Mouse (Mus musculus) olfactory bulb, adult 2 months (tissue): Measurements from ENCODE around the gene Gm12216. TPM values are rescaled to one million over a fixed set of nuclear protein-coding genes. Genes with fewer than 3 reads are reported as not detected.
"Not testable (repeated sequence)": the region's sequence is repeated elsewhere in the genome, so short reads cannot be mapped to it uniquely, and the experiment has no call there.

Experiments used
- H3K27ac ChIP-seq: fragments of 200-500 bp; 2 replicates; pipeline ENCODE4 v1.5.1; 2012; ENCODE audit warnings: low read depth, low read length; ENCODE audit not compliant: insufficient read depth
- H3K4me1 ChIP-seq: fragments of 200-500 bp; 2 replicates; pipeline ENCODE4 v1.6.1; 2012; ENCODE audit warnings: low read length; ENCODE audit not compliant: control insufficient read depth, insufficient read depth
- H3K4me3 ChIP-seq: fragments of 200-500 bp; 2 replicates; pipeline ENCODE4 v1.5.1; 2012; ENCODE audit warnings: mild to moderate bottlenecking, low read depth, low read length, moderate library complexity; ENCODE audit not compliant: insufficient read depth
- CTCF ChIP-seq: fragments of 200-500 bp; IDR thresholded peaks from 2 replicates; pipeline ENCODE4 v1.5.1; 2012; ENCODE audit warnings: low read depth, mild to moderate bottlenecking, low read length, moderate library complexity; ENCODE audit not compliant: insufficient read depth
- POLR2A ChIP-seq: fragments of 200-500 bp; IDR thresholded peaks from 2 replicates; pipeline ENCODE4 v1.6.1; 2012; ENCODE audit warnings: mild to moderate bottlenecking, low read depth, low read length, moderate library complexity; ENCODE audit not compliant: insufficient read depth
- WGBS: fragments of 180-500 bp; shearing (Covaris S2); methylation state at CpG from one replicate; pipeline ENCODE4 v1.1.7; 2018; 5-methylcytosine and 5-hydroxymethylcytosine counted together
- polyA plus RNA-seq: library from polyadenylated mRNA; stranded (reverse); fragments of >200 nt; gene quantifications from 2 replicates; pipeline ENCODE4 v1.2.4, GENCODE M21; 2012; ENCODE audit warnings: low replicate concordance; ENCODE audit not compliant: missing spikeins, insufficient read depth, insufficient read length

Gene Gm12216
- polyA plus RNA-seq, 1 experiment: not detected

DNA sequence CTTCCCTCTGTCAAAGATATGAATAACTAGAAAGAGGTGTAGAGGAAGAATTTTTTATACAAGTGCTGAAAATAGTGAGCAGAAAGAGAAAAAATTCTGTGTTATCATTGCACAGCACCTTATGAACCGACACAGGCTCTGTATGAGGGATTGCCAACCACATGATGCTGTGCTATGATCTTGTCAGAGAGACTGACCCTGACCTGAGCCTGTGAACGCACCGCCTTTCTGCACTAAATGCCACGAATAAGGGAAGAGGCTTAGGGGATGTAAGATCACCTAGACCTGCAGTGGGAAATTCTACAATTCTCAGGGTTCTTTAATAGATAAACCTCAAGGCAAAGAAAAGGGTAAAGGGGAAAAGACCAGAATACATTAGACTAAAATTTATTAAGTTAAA is 17.4 kb upstream of the Gm12216 start:
- Histone ChIP-seq H3K4me1 (no peaks in the 10 kb centered on the region), H3K4me3 (no peak overlapping the region), H3K27ac (no peak overlapping the region)
- 95% methylated on average over 4 of the region's 4 CpGs for WGBS
- TF ChIP-seq CTCF (no peak), POLR2A (no peak)

DNA sequence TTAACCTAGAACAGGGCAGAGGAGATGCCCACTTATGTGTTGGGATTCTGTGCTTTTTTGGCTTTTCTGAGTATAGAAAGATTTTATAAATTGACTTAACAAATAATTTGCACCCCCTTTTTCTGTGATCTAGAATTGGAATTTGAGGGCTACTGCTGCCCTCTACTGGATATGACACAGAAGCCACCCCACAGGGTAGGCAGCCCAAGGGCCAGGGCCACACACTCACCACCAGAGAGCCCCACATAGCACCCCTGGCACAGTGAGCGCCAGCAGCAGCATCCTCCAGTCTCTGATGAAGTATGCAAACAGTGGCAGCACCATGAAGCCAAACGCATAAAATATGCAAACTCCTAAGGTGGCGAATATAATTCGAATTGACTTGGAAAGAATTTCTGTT is 15.7 kb upstream of the Gm12216 start:
- Histone ChIP-seq H3K4me3 (no peak overlapping the region), H3K27ac (no peak overlapping the region), H3K4me1 (no peaks in the 10 kb centered on the region)
- 79% methylated on average over 4 of the region's 4 CpGs for WGBS
- TF ChIP-seq CTCF (no peak), POLR2A (no peak)

DNA sequence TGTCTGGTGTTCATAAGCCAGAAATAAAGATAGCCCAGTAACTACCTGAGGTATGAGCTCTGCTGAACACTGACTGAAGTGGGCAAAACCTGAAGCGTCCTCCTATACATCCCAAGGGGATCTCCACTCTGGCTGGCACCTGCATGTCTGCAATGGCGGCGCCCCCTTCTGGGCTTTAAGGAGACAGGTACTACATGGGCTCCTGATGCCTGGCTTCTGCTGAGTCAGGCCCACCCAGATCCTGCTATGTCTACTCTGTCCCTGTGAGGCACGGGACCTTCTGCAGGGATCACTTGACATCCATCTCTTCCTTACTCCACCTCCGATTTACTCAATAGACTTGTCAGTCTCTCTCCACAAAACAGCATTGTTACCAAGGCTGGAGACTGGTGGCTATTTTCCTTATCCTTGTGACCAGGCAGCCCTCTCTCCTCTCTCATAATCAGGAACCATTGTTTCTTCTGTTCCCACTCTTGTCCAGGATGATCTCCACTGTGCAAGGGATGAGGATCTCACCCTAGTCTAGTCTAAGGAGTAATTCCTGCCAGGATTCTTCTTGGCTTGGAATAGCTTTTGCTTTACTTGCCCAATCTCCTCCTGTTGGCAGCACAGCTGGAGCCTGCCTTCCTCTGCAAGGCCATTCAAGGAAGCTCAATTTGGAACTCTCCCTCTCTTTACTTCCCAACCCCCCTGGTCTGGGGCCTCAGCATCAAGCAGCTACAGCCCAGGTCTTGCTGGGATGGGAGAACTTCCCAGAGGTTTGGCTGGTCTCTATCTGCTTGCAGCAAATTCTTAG is 15.1 kb upstream of the Gm12216 start:
- not testable (repeated sequence) for H3K27ac ChIP-seq, H3K4me1 ChIP-seq, H3K4me3 ChIP-seq
- 59% methylated on average over 5 of the region's 5 CpGs for WGBS

DNA sequence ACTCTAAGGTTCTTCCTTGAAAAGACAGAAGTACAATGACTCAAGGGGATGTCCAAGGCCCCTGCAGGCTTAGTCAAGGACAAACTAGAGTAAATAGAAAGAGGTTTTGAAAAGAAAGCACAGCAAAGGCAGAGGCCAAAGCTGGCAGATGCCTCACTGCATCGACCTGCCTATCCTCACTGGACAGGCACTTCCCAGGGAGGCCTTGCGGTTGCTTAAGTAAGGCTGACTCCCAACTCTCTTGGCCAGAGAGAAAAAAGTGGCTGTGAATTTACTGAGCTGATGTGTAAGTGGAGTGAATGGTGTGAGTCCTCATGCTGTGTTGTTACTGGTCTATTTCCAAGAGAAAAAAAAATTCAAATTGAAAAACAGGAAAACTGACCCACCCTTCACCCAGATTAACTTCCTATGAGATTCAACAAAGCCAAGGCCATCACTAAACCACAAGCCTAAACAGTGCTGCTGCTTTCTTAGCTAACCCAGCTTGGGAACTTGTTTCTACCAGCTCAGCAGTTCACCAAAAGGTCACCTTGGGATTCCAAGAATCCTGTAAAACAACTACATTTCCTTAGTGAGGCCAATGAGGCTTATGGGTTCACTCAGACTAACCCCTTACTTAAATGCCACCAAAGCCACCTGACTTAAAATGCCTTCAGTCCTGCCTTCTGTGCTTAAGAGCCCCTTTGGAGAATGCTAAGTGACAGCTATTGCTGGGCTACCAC is 12.9 kb upstream of the Gm12216 start:
- no peak for TF ChIP-seq CTCF
- no peak for TF ChIP-seq POLR2A

DNA sequence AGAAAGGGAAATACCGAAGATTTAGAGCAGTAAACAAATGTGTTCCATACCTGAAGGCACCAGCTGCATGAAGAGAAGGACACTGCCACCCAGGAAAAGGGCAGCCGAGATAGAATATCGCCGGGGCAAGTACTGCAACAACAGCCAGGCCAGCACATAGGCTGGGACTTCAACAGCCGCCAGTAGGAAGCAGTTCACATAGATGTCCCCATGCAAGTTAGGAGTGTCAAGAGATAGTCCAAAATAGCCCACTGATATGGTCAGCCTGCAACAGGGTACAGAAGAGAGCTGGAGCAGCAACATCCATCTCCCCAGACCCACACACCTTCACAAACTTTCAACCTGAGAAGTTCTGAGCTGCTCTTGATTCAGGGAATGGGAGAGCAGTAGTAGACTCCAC is 10.1 kb upstream of the Gm12216 start:
- TF ChIP-seq CTCF (no peak), POLR2A (no peak)
- Histone ChIP-seq H3K4me1 (no peaks in the 10 kb centered on the region), H3K27ac (no peak overlapping the region), H3K4me3 (no peak overlapping the region)
- 94% methylated on average over 5 of the region's 5 CpGs for WGBS

More for the DNA sequence above, 12.9 kb upstream of the Gm12216 start:
- no peak overlapping the region for H3K27ac ChIP-seq
- H3K4me1 ChIP-seq: no peaks in the 10 kb centered on the region
- 86% methylated on average over 2 of the region's 2 CpGs for WGBS
- H3K4me3 ChIP-seq: no peak overlapping the region

DNA sequence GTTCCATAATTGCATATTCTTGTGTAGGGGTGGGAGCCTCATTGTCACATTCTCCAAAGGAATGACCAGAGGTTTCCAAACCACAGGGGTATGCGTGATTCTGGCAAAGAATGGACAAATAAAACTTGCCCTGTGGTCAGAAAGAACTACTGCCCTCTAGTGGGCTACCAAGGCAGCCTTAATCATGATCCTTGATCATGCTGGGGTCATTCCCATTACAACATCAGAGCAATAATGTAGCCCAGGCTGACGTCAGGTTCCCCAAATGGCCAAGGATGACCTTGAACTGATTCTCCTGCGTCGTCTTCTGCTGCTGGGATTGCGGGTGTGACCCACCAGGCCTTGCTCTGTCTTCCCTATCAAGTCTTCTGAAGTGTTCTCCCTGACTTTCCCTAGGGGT is 9.3 kb upstream of the Gm12216 start:
- H3K4me3 ChIP-seq, H3K4me1 ChIP-seq, H3K27ac ChIP-seq: not testable (repeated sequence)
- WGBS: 63% methylated on average over 5 of the region's 5 CpGs

DNA sequence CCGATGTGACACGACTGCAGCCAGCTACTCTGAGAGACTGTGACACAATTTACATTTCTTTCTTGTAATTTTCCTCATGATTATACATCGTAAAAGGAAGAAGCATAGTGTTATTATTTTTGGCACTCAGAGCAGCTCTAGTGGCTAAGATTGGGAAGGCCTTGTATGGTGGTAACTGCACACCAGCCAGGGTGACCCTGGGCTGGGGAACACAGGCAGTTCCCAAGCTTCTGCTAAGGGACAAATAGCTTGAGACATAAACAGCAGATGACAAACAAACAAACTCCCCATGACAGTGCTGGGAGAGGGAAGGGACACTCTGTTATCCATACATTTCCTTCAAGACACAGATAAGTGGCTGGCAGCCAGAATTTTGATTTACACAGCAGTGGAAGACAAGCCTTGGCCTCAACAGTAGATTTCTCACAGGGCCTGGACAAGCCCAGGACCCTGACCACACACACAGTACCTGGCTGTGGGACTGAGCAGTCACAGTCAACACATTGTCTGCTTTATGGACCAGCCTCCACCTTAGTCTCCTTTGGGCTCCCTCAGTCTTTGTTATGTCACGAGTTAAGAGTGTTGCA is 5.8 kb upstream of the Gm12216 start:
- 63% methylated on average over 2 of the region's 4 CpGs for WGBS
- H3K4me3 ChIP-seq, H3K27ac ChIP-seq, H3K4me1 ChIP-seq: not testable (repeated sequence)

DNA sequence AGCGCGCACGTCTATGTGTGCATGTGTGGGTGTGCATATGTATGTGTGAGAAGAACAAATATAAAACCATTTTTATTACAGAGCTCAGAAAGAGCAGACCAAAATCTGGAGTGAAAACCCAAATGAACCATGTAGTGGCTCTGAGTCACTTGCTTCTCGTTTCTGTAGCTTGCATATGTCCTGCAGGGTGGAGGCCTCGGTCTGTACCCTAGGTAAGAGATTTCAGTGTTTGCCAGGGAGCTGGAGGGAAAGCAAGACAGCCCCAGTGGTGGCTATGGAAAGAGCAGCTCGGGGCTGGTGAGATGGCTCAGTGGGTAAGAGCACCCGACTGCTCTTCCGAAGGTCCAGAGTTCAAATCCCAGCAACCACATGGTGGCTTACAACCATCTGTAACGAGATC is 1.9 kb upstream of the Gm12216 start:
- H3K4me1 ChIP-seq, H3K4me3 ChIP-seq, H3K27ac ChIP-seq: not testable (repeated sequence)
- WGBS: 84% methylated on average over 8 of the region's 9 CpGs

DNA sequence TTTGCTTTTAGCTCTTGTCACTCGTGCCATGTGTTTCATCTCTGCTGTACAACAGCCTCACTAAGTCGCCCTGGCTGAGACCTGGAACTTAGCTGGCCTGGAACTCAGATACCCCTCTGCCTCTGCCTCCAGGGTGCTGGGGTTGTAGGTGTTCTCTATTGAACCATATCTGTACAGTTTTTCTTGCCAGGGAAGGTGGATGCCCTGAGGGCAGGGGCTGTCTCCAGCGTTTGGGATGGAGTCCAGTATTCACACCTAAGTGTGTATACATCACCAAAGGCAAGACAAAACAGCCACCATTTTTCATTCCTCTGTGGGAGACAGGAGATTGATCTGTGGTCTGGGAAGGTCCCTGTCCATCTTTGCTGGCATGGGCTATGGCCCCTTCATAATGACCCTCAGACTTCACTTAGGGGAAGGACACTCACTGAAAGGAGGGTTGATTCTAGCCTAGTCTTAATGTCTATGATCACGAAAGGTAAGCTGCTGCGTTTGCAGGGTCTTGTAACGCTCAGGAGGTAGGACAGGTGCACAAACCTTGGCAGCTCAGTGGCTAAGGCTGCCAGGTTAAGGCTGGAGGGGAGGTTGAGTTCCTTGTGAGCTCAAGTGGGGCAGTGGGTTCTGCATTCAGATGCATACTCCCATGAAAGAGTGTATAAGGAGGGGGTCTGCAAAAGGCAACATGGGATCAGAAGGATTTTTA is 847 bp downstream of the Gm12216 start:
- peaks cover 3% of the 10 kb centered on the region; the same call in 1 of the 2 replicates for H3K4me1 ChIP-seq
- no peak overlapping the region for H3K4me3 ChIP-seq
- no peak overlapping the region for H3K27ac ChIP-seq
- WGBS: 93% methylated on average over 6 of the region's 6 CpGs
- TF ChIP-seq POLR2A (no peak), CTCF (no peak)
